Mouse (Mus musculus) embryonic facial prominence, embryonic 14.5 days (tissue): ENCODE results near the gene Dysf. TPM values are rescaled to one million over a fixed set of nuclear protein-coding genes. Genes with fewer than 3 reads are reported as not detected.

ENCODE experiments used
- ATAC-seq: fragments of 200-750 bp; cut with Nextera tagmentation; 2 replicates; pipeline ENCODE4 v1.8.0; 2017; ENCODE audit warnings: low read depth, moderate number of reproducible peaks, moderate TSS enrichment
- DNase-seq: peaks from one replicate; pipeline ENCODE4 v3.0.0-alpha.2; 2015; ENCODE audit warnings: low spot score
- H3K27ac ChIP-seq: fragments of 300-500 bp; sonication (generic); replicated peaks from 2 replicates; pipeline ENCODE4 v1.5.1; 2014; ENCODE audit warnings: low read depth, mild to moderate bottlenecking, low read length, moderate library complexity
- H3K27me3 ChIP-seq: fragments of 300-500 bp; sonication (generic); replicated peaks from 2 replicates; pipeline ENCODE4 v1.6.1; 2014; ENCODE audit warnings: low read length; ENCODE audit not compliant: control insufficient read depth, insufficient read depth
- H3K36me3 ChIP-seq: fragments of 300-500 bp; sonication (generic); 2 replicates; pipeline ENCODE4 v1.6.1; 2014; ENCODE audit warnings: low read length, mixed read lengths; ENCODE audit not compliant: control insufficient read depth, insufficient read depth
- H3K4me1 ChIP-seq: fragments of 300-500 bp; sonication (generic); 2 replicates; pipeline ENCODE4 v1.6.1; 2014; ENCODE audit warnings: antibody characterized with exemption, low read length; ENCODE audit not compliant: control insufficient read depth, insufficient read depth
- H3K4me2 ChIP-seq: fragments of 300-500 bp; sonication (generic); 2 replicates; pipeline ENCODE4 v1.6.1; 2014; ENCODE audit warnings: low read depth, mild to moderate bottlenecking, low read length, moderate library complexity, mixed read lengths
- H3K4me3 ChIP-seq: fragments of 300-500 bp; sonication (generic); 2 replicates; pipeline ENCODE4 v1.5.1; 2014; ENCODE audit warnings: low read depth, mild to moderate bottlenecking, low read length
- H3K9ac ChIP-seq: fragments of 300-500 bp; sonication (generic); 2 replicates; pipeline ENCODE4 v1.6.1; 2014; ENCODE audit warnings: low read depth, mild to moderate bottlenecking, low read length, moderate library complexity, mixed read lengths
- H3K9me3 ChIP-seq: fragments of 300-500 bp; sonication (generic); 2 replicates; pipeline ENCODE4 v1.6.1; 2016; ENCODE audit warnings: low read length; ENCODE audit not compliant: control insufficient read depth
- WGBS: fragments of 180-500 bp; shearing (Covaris S2); extraction: QIAGEN DNeasy Blood & Tissue Kit; methylation state at CpG from one replicate; pipeline ENCODE4 v1.1.7; 2014; 5-methylcytosine and 5-hydroxymethylcytosine counted together
- polyA plus RNA-seq: library from polyadenylated mRNA; unstranded; fragments of >200 nt; fragmentation: Nextera tagmentation; extraction: Ambion mirVana; gene quantifications from 2 replicates; pipeline ENCODE4 v1.2.1, GENCODE M21; 2014

Dysf gene
- polyA plus RNA-seq, 1 experiment from 2014 or later, result 17.0 TPM

GRCm38 (mm10) chr6:84144393-84144792 lies 136.0 kb downstream of the Dysf start:
- WGBS, result 55% methylated on average over 4 of the region's 4 CpGs
- H3K27me3 ChIP-seq, result no peaks in the 10 kb centered on the region
- peak overlapping the region; percentile 74 for H3K27ac ChIP-seq
- H3K9ac ChIP-seq, result no peak overlapping the region
- DNase-seq (no peak), ATAC-seq (no peak)
- H3K4me1 ChIP-seq, result peaks cover 30% of the 10 kb centered on the region
- H3K36me3 ChIP-seq, result no peaks in the 10 kb centered on the region
- H3K4me2 ChIP-seq, result no peak overlapping the region
- H3K4me3 ChIP-seq, result no peak overlapping the region
- no peaks in the 10 kb centered on the region for H3K9me3 ChIP-seq

GRCm38 (mm10) chr6:84147206-84148004 lies 139.0 kb downstream of the Dysf start:
- 84% methylated on average over 13 of the region's 13 CpGs for WGBS
- Histone ChIP-seq H3K27me3 (no peaks in the 10 kb centered on the region), H3K4me2 (no peak overlapping the region), H3K4me3 (no peak overlapping the region), H3K9me3 (no peaks in the 10 kb centered on the region), H3K36me3 (no peaks in the 10 kb centered on the region), H3K4me1 (peaks cover 33% of the 10 kb centered on the region), H3K27ac (no peak overlapping the region), H3K9ac (no peak overlapping the region)
- ATAC-seq, result no peak
- no peak for DNase-seq

DNA sequence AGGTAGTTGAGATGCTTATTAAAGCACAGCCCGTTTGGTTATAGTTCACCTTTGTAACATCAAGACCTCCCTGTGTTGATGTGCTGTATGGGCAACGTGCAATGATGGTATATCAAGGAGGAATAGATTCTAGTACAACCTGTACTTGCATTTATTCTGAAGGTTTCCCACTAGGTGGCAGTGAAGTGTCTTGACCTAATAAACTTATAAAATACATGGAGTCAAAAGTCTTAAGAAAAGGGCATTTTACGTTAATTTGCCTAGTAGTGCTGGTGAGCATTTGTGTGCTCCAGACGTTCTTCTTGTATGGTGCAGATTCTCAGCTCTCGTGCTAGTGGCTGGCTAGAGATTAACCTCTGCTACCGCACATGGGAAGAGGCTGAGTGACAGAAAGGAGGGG lies 140.1 kb downstream of the Dysf start:
- peak; percentile 71 for DNase-seq
- Histone ChIP-seq H3K4me3 (no peak overlapping the region), H3K27ac (no peak overlapping the region), H3K4me1 (peaks cover 23% of the 10 kb centered on the region), H3K27me3 (no peaks in the 10 kb centered on the region), H3K4me2 (no peak overlapping the region), H3K36me3 (no peaks in the 10 kb centered on the region), H3K9me3 (no peaks in the 10 kb centered on the region), H3K9ac (no peak overlapping the region)
- 54% methylated on average over 6 of the region's 6 CpGs for WGBS
- no peak for ATAC-seq

- no peak for DNase-seq
- H3K27ac ChIP-seq, result no peak overlapping the region
- no peaks in the 10 kb centered on the region for H3K27me3 ChIP-seq
- 88% methylated on average over 2 of the region's 2 CpGs for WGBS
- H3K36me3 ChIP-seq, result no peaks in the 10 kb centered on the region
- H3K9me3 ChIP-seq, result no peaks in the 10 kb centered on the region
- no peak overlapping the region for H3K9ac ChIP-seq
- H3K4me1 ChIP-seq, result peaks cover 10% of the 10 kb centered on the region; the same call in 1 of the 2 replicates
- H3K4me2 ChIP-seq, result no peak overlapping the region
- H3K4me3 ChIP-seq, result no peak overlapping the region
- no peak for ATAC-seq
Measured at GRCm38 (mm10) chr6:84154508-84154907, 146.1 kb downstream of the Dysf start.

DNA sequence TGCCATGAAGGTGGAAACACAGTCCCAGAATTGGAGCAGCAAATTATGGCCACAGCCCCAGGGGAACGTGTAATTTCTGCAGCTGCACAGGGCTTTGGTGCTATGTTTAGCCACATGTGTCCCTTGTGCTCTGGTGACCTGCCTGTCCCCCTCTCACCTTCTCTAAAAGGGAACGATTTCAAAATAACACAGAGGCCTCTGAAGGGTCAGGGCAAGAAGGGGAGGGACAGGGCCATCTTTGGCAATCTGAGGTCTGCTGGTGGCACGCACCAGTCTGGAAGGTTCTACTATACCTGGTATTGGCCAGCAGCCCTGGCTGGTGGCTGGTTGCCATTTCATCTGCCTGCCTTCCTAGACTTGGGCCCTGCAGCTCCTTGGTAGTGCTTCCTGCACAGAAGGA lies 147.4 kb downstream of the Dysf start:
- Histone ChIP-seq H3K9me3 (no peaks in the 10 kb centered on the region), H3K4me3 (no peak overlapping the region), H3K27me3 (no peaks in the 10 kb centered on the region), H3K27ac (no peak overlapping the region), H3K9ac (no peak overlapping the region), H3K4me1 (peaks cover 10% of the 10 kb centered on the region), H3K36me3 (no peaks in the 10 kb centered on the region), H3K4me2 (no peak overlapping the region)
- 56% methylated on average over 3 of the region's 3 CpGs for WGBS
- no peak for DNase-seq
- no peak for ATAC-seq

- WGBS, result 71% methylated on average over 4 of the region's 4 CpGs
- no peak overlapping the region for H3K4me3 ChIP-seq
- no peaks in the 10 kb centered on the region for H3K27me3 ChIP-seq
- no peaks in the 10 kb centered on the region for H3K9me3 ChIP-seq
- H3K27ac ChIP-seq, result no peak overlapping the region
- no peak overlapping the region for H3K9ac ChIP-seq
- H3K4me2 ChIP-seq, result no peak overlapping the region
- DNase-seq (no peak), ATAC-seq (no peak)
- H3K36me3 ChIP-seq, result no peaks in the 10 kb centered on the region
- H3K4me1 ChIP-seq, result peaks cover 3% of the 10 kb centered on the region; the same call in 1 of the 2 replicates
Measured at GRCm38 (mm10) chr6:84156481-84157025, 148.2 kb downstream of the Dysf start.

DNA sequence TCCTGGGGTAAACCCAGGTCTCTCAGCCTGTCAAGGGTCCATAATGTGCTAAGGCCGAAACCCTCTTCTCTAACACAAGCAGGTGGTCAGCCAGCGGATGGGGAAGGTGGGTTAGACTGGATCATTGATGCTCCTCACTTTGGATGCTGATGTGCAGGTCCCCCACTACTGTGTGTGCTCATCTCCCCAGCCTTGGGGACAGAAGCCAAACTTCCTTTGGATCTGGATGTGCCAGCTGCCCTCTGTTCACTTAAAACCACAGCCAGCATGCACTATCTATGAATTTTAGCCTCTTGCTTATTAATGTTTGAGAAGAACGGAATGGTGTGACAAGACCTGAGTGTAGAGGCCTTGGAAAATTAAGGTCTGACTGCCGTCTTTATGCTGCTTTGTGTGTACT lies 150.7 kb downstream of the Dysf start:
- no peak for ATAC-seq
- DNase-seq, result no peak
- Histone ChIP-seq H3K27me3 (no peaks in the 10 kb centered on the region), H3K27ac (no peak overlapping the region), H3K9me3 (0 out of 2 replicates have a peak, but pooled peaks cover 3% of the 10 kb centered on the region), H3K36me3 (no peaks in the 10 kb centered on the region), H3K9ac (no peak overlapping the region), H3K4me3 (no peak overlapping the region), H3K4me2 (no peak overlapping the region), H3K4me1 (peaks cover 3% of the 10 kb centered on the region; the same call in 1 of the 2 replicates)
- WGBS, result 84% methylated on average over 4 of the region's 4 CpGs

DNA sequence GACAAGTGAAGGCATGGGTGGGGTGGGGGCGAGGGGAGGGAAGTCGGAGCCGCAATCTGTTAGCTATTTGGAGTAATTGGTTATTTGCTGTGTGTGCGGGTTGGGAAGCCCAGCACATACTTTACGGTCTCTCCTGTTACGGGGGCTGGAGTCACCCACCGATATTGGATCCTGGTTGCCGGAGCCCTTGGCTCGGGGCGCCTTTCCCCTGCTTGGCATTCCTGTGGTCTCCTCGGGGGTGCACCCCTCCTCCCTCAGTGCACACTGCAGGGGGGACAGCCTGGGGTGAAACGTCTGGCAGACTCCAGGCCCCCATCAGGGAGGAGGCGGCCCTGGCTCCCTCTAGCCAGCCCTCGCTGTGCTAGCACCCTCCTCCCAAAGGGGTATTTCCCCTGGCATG lies 159.2 kb downstream of the Dysf start:
- Histone ChIP-seq H3K36me3 (no peaks in the 10 kb centered on the region), H3K4me2 (no peak overlapping the region), H3K27ac (peak overlapping the region; percentile 64), H3K9ac (no peak overlapping the region), H3K9me3 (0 out of 2 replicates have a peak, but pooled peaks cover 3% of the 10 kb centered on the region), H3K4me1 (peaks cover 20% of the 10 kb centered on the region), H3K4me3 (no peak overlapping the region), H3K27me3 (no peaks in the 10 kb centered on the region)
- DNase-seq (peak; percentile 89), ATAC-seq (peak; percentile 95)
- 19% methylated on average over 14 of the region's 14 CpGs for WGBS

GRCm38 (mm10) chr6:84168571-84168970 lies 160.2 kb downstream of the Dysf start:
- no peak overlapping the region for H3K9ac ChIP-seq
- no peaks in the 10 kb centered on the region for H3K9me3 ChIP-seq
- DNase-seq (no peak), ATAC-seq (no peak)
- no peaks in the 10 kb centered on the region for H3K36me3 ChIP-seq
- no peaks in the 10 kb centered on the region for H3K27me3 ChIP-seq
- no peak overlapping the region for H3K4me3 ChIP-seq
- peaks cover 20% of the 10 kb centered on the region for H3K4me1 ChIP-seq
- no peak overlapping the region for H3K4me2 ChIP-seq
- WGBS, result 77% methylated on average over 1 of the region's 1 CpGs
- H3K27ac ChIP-seq, result no peak overlapping the region; the same call in 1 of the 2 replicates
